Mouse (Mus musculus): ENCODE measurements around the gene Nsmce1.

Nsmce1 gene

GRCm38 (mm10) chr7:125490947-125491735 lies at the start of gene Nsmce1:
Gene Nsmce1, minus strand, starts transcription at chr7:125491596.
- in situ Hi-C loops (cut with MboI; ENCODE audit: unreplicated experiment in 2 of 2) = loop anchor here in 1 of 2 experiments (10.0 kb wide), 1 partner anchor 64 kb away; the partner anchor contains the start of gene Il4ra

GRCm38 (mm10) chr7:125541026-125541425 lies 49.6 kb upstream of the Nsmce1 start:
- in situ Hi-C loops (cut with MboI; ENCODE audit: unreplicated experiment in 2 of 2) = no loop called here

GRCm38 (mm10) chr7:125539351-125539750 lies 48.0 kb upstream of the Nsmce1 start:
- in situ Hi-C loops (cut with MboI; ENCODE audit: unreplicated experiment in 2 of 2) = no loop called here

GRCm38 (mm10) chr7:125527901-125528580 lies 36.6 kb upstream of the Nsmce1 start:
- in situ Hi-C loops (cut with MboI; ENCODE audit: unreplicated experiment in 2 of 2) = no loop called here

GRCm38 (mm10) chr7:125527186-125527585 lies 35.8 kb upstream of the Nsmce1 start:
- in situ Hi-C loops (cut with MboI; ENCODE audit: unreplicated experiment in 2 of 2) = no loop called here

GRCm38 (mm10) chr7:125523051-125523450 lies 31.7 kb upstream of the Nsmce1 start:
- in situ Hi-C loops (cut with MboI; ENCODE audit: unreplicated experiment in 2 of 2) = no loop called here

GRCm38 (mm10) chr7:125519715-125520114 lies 28.3 kb upstream of the Nsmce1 start:
- in situ Hi-C loops (cut with MboI; ENCODE audit: unreplicated experiment in 2 of 2) = no loop called here

GRCm38 (mm10) chr7:125517470-125517869 lies 26.1 kb upstream of the Nsmce1 start:
- in situ Hi-C loops (cut with MboI; ENCODE audit: unreplicated experiment in 2 of 2) = no loop called here

GRCm38 (mm10) chr7:125516723-125517122 lies 25.3 kb upstream of the Nsmce1 start:
- in situ Hi-C loops (cut with MboI; ENCODE audit: unreplicated experiment in 2 of 2) = no loop called here

GRCm38 (mm10) chr7:125515081-125515853 lies 23.9 kb upstream of the Nsmce1 start:
- in situ Hi-C loops (cut with MboI; ENCODE audit: unreplicated experiment in 2 of 2) = no loop called here

- in situ Hi-C loops (cut with MboI; ENCODE audit: unreplicated experiment in 2 of 2) = no loop called here
These were observed 20.5 kb upstream of the Nsmce1 start for GRCm38 (mm10) chr7:125511852-125512251.

- in situ Hi-C loops (cut with MboI; ENCODE audit: unreplicated experiment in 2 of 2) = no loop called here
These were observed 20.0 kb upstream of the Nsmce1 start for GRCm38 (mm10) chr7:125511432-125511831.

GRCm38 (mm10) chr7:125507279-125507678 lies 15.9 kb upstream of the Nsmce1 start:
- in situ Hi-C loops (cut with MboI; ENCODE audit: unreplicated experiment in 2 of 2) = no loop called here

GRCm38 (mm10) chr7:125505568-125505967 lies 14.2 kb upstream of the Nsmce1 start:
- in situ Hi-C loops (cut with MboI; ENCODE audit: unreplicated experiment in 2 of 2) = no loop called here

GRCm38 (mm10) chr7:125504618-125505017 lies 13.2 kb upstream of the Nsmce1 start:
- in situ Hi-C loops (cut with MboI; ENCODE audit: unreplicated experiment in 2 of 2) = no loop called here

GRCm38 (mm10) chr7:125503374-125504092 lies 12.1 kb upstream of the Nsmce1 start:
- in situ Hi-C loops (cut with MboI; ENCODE audit: unreplicated experiment in 2 of 2) = no loop called here

- in situ Hi-C loops (cut with MboI; ENCODE audit: unreplicated experiment in 2 of 2) = no loop called here
These were observed 9.5 kb upstream of the Nsmce1 start for GRCm38 (mm10) chr7:125500879-125501278.

GRCm38 (mm10) chr7:125499927-125500868 lies 8.8 kb upstream of the Nsmce1 start:
- in situ Hi-C loops (cut with MboI; ENCODE audit: unreplicated experiment in 2 of 2) = loop anchor here in 1 of 2 experiments (10.0 kb wide), 1 partner anchor 55 kb away; the partner anchor contains the start of gene Il4ra

- in situ Hi-C loops (cut with MboI; ENCODE audit: unreplicated experiment in 2 of 2) = loop anchor here in 1 of 2 experiments (10.0 kb wide), 1 partner anchor 59 kb away; the partner anchor contains the start of gene Il4ra
These were observed 4.6 kb upstream of the Nsmce1 start for GRCm38 (mm10) chr7:125495864-125496440.
